Comparison of ENCODE assay signal across 10 mouse cellular contexts in genomic region chr7:15954436-15954835, GRCm38 (mm10). TPM values are rescaled to one million over a fixed set of nuclear protein-coding genes. Genes with fewer than 3 reads are reported as not detected.
DNase-seq lines count a peak whose midpoint lies in the region; ATAC-seq and TF ChIP-seq lines count a peak whose summit lies in the region.
"Had no signal": no experiment of that assay in that cellular context is flagged by ENCODE, and none has a peak within 500 bp of the region (broad histone marks: within the 10 kb centered on the region; RNA-seq: fewer than 3 reads in every experiment).

No protein-coding gene starts in this region.

- TF ChIP-seq CTCF in liver, postnatal 0 days (IDR thresholded peaks at IDR 0.05; ENCODE audit: low read depth): no peak

- DNase-seq in heart, postnatal 4 days: no peak
- no peak for DNase-seq in liver, postnatal 0 days
- DNase-seq in frontal cortex, adult 2 months (ENCODE audit: extremely low spot score in 1 of 2, low spot score in 1 of 2): no peak
- no peak for DNase-seq in T-cell, adult 2 months (ENCODE audit: low spot score)
- DNase-seq: thymus, adult 2 months had no signal

- no peak overlapping the region for H3K9ac ChIP-seq in heart, embryonic 16.5 days (ENCODE audit: low read length)
- no peak overlapping the region for H3K9ac ChIP-seq in liver, postnatal 0 days (replicated peaks)

- WGBS in heart, embryonic 16.5 days: 77% methylated on average over 7 of the region's 7 CpGs
- WGBS in liver, postnatal 0 days (ENCODE audit: insufficient replicate concordance): 42% methylated on average over 7 of the region's 7 CpGs

- TF ChIP-seq EP300 in liver, postnatal 0 days (IDR thresholded peaks at IDR 0.05; ENCODE audit: low read depth): no peak

- H3K36me3 ChIP-seq in heart, embryonic 16.5 days (ENCODE audit: control insufficient read depth, insufficient read depth): peaks cover 53% of the 10 kb centered on the region
- peaks cover 15% of the 10 kb centered on the region for H3K36me3 ChIP-seq in megakaryocyte, embryonic 14.5 days (replicated peaks; ENCODE audit: low read length)
- peaks cover 4% of the 10 kb centered on the region for H3K36me3 ChIP-seq in erythroblast, embryonic 14.5 days (ENCODE audit: control insufficient read depth)
- H3K36me3 ChIP-seq in liver, postnatal 0 days (replicated peaks; ENCODE audit: insufficient read depth, low read length): no peaks in the 10 kb centered on the region

- no peak for ATAC-seq in heart, embryonic 16.5 days (replicated peaks; ENCODE audit: extremely low read depth, insufficient read depth, low FRiP score)
- ATAC-seq in megakaryocyte, adult 5-6 weeks (ENCODE audit: poor library complexity, severe bottlenecking): no peak
- ATAC-seq in liver, postnatal 0 days: peak; percentile 55
- ATAC-seq: activated CD4-positive, CD25-positive, alpha-beta regulatory T cell, adult 4 months had no signal

- H3K4me2 ChIP-seq in heart, embryonic 16.5 days (ENCODE audit: low read depth, low read length): no peak overlapping the region
- H3K4me2 ChIP-seq in liver, postnatal 0 days (ENCODE audit: low read depth, low read length): peak overlapping the region; percentile 61; the same call in 1 of the 2 replicates

- H3K27me3 ChIP-seq in heart, embryonic 16.5 days (ENCODE audit: control insufficient read depth, insufficient read depth, low read length): no peaks in the 10 kb centered on the region
- peaks cover 46% of the 10 kb centered on the region for H3K27me3 ChIP-seq in megakaryocyte, embryonic 14.5 days (replicated peaks)
- H3K27me3 ChIP-seq in erythroblast, embryonic 14.5 days (ENCODE audit: control insufficient read depth): no peaks in the 10 kb centered on the region; the same call in 1 of the 2 replicates
- H3K27me3 ChIP-seq in liver, postnatal 0 days (ENCODE audit: insufficient read depth, low read length): peaks cover 11% of the 10 kb centered on the region; the same call in 1 of the 2 replicates

- H3K4me1 ChIP-seq in heart, embryonic 16.5 days (ENCODE audit: control insufficient read depth, insufficient read depth, low read length): peaks cover 14% of the 10 kb centered on the region
- H3K4me1 ChIP-seq in megakaryocyte, embryonic 14.5 days: peaks cover 58% of the 10 kb centered on the region
- peaks cover 67% of the 10 kb centered on the region for H3K4me1 ChIP-seq in erythroblast, embryonic 14.5 days (ENCODE audit: control insufficient read depth)
- H3K4me1 ChIP-seq in liver, postnatal 0 days (ENCODE audit: insufficient read depth): peaks cover 23% of the 10 kb centered on the region

- H3K9me3 ChIP-seq in heart, embryonic 16.5 days (replicated peaks; ENCODE audit: control insufficient read depth, low read length): no peaks in the 10 kb centered on the region
- peaks cover 38% of the 10 kb centered on the region for H3K9me3 ChIP-seq in megakaryocyte, embryonic 14.5 days
- H3K9me3 ChIP-seq in erythroblast, embryonic 14.5 days (ENCODE audit: control insufficient read depth, low read length): peaks cover 8% of the 10 kb centered on the region
- no peaks in the 10 kb centered on the region for H3K9me3 ChIP-seq in liver, postnatal 0 days (ENCODE audit: low read length)

- peak overlapping the region; percentile 51 for H3K27ac ChIP-seq in heart, embryonic 16.5 days (ENCODE audit: low read length)
- no peak overlapping the region for H3K27ac ChIP-seq in liver, postnatal 0 days (ENCODE audit: low read depth)

- H3K4me3 ChIP-seq in heart, embryonic 16.5 days (ENCODE audit: low read length): no peak overlapping the region
- H3K4me3 ChIP-seq in megakaryocyte, embryonic 14.5 days (replicated peaks): peak overlapping the region; percentile 87
- H3K4me3 ChIP-seq in erythroblast, embryonic 14.5 days (replicated peaks): peak overlapping the region; percentile 53
- no peak overlapping the region for H3K4me3 ChIP-seq in liver, postnatal 0 days (ENCODE audit: low read depth, low read length)

RNA-seq across cellular contexts. Expression of gene Nop53, which starts 8.6 kb away (rescaled TPM):
- polyA plus RNA-seq in heart, embryonic 16.5 days (2015; fragmentation: Nextera tagmentation; extraction: Ambion mirVana): 128 and 154 TPM in 2 replicates
- 100 to 1,000 TPM; 139 to 142 TPM for total RNA-seq in heart, postnatal 4 days (2021)
- 159 and 504 TPM in 2 replicates for polyA plus RNA-seq in megakaryocyte, embryonic 14.5 days (2012; ENCODE audit: insufficient read depth, low replicate concordance)
- 80.2 and 90.4 TPM in 2 replicates for total RNA-seq in megakaryocyte, adult 5-6 weeks (2015)
- total RNA-seq in megakaryocyte, adult 5-6 weeks (2017): 293 and 315 TPM in 2 replicates
- 50.4 and 62.3 TPM in 2 replicates for polyA plus RNA-seq in erythroblast, embryonic 14.5 days (2012)
- polyA plus RNA-seq in liver, postnatal 0 days (2015; fragmentation: Nextera tagmentation; extraction: Ambion mirVana): 82.6 and 90.6 TPM in 2 replicates
- 104 and 109 TPM in 2 replicates for polyA plus RNA-seq in frontal cortex, adult 2 months (2012; rRNA removed)

RNA-seq across cellular contexts. Expression of gene Ehd2, which starts 12.9 kb away (rescaled TPM):
- polyA plus RNA-seq in heart, embryonic 16.5 days (2015; fragmentation: Nextera tagmentation; extraction: Ambion mirVana): 61.8 and 66.7 TPM in 2 replicates
- total RNA-seq in heart, postnatal 4 days (2021): 100 to 1,000 TPM; 193 to 197 TPM
- 0.84 and 0.93 TPM in 2 replicates for polyA plus RNA-seq in megakaryocyte, embryonic 14.5 days (2012; ENCODE audit: insufficient read depth, low replicate concordance)
- total RNA-seq in megakaryocyte, adult 5-6 weeks (2015): 0.04 TPM in 1 of 2 replicates, not detected in the other
- total RNA-seq in megakaryocyte, adult 5-6 weeks (2017): 0.07 and 0.16 TPM in 2 replicates
- 0.09 and 0.13 TPM in 2 replicates for polyA plus RNA-seq in erythroblast, embryonic 14.5 days (2012)
- 1.9 and 2.7 TPM in 2 replicates for polyA plus RNA-seq in liver, postnatal 0 days (2015; fragmentation: Nextera tagmentation; extraction: Ambion mirVana)
- polyA plus RNA-seq in frontal cortex, adult 2 months (2012; rRNA removed): 5.0 and 5.6 TPM in 2 replicates

RNA-seq across cellular contexts. Expression of gene Selenow, which starts 32.2 kb away (rescaled TPM):
- 654 and 659 TPM in 2 replicates for polyA plus RNA-seq in heart, embryonic 16.5 days (2015; fragmentation: Nextera tagmentation; extraction: Ambion mirVana)
- 100 to 1,000 TPM; 194 to 214 TPM for total RNA-seq in heart, postnatal 4 days (2021)
- polyA plus RNA-seq in megakaryocyte, embryonic 14.5 days (2012; ENCODE audit: insufficient read depth, low replicate concordance): 1,012 and 1,066 TPM in 2 replicates
- 96.9 and 102 TPM in 2 replicates for total RNA-seq in megakaryocyte, adult 5-6 weeks (2015)
- total RNA-seq in megakaryocyte, adult 5-6 weeks (2017): 31.5 and 33.7 TPM in 2 replicates
- polyA plus RNA-seq in erythroblast, embryonic 14.5 days (2012): 194 and 206 TPM in 2 replicates
- 158 and 189 TPM in 2 replicates for polyA plus RNA-seq in liver, postnatal 0 days (2015; fragmentation: Nextera tagmentation; extraction: Ambion mirVana)
- polyA plus RNA-seq in frontal cortex, adult 2 months (2012; rRNA removed): 1,744 and 2,160 TPM in 2 replicates

Comparison
In these comparisons a context has a peak if more than half of its experiments do, and no peak if none do; other contexts are left out.
1. H3K4me3 ChIP-seq: peak in megakaryocyte, embryonic 14.5 days (single experiment) and erythroblast, embryonic 14.5 days (single experiment); none in heart, embryonic 16.5 days (single experiment) and liver, postnatal 0 days (single experiment).